Mouse (Mus musculus) heart, adult 10 weeks (tissue): ENCODE data around the gene Trpv6. TPM values are rescaled to one million over a fixed set of nuclear protein-coding genes. Genes with fewer than 3 reads are reported as not detected.

Experiments
- polyA plus RNA-seq: library from polyadenylated mRNA; stranded (reverse); fragments of 350-450 nt; fragmentation: Illumina TruSeq; extraction: RNeasy Lipid Tissue Mini Kit (QIAGEN cat#74804); gene quantifications from one replicate; pipeline ENCODE4 v1.2.3, GENCODE M21; 2014; ENCODE audit warnings: low read depth, low replicate concordance

Gene Trpv6
- polyA plus RNA-seq, result not detected

DNA sequence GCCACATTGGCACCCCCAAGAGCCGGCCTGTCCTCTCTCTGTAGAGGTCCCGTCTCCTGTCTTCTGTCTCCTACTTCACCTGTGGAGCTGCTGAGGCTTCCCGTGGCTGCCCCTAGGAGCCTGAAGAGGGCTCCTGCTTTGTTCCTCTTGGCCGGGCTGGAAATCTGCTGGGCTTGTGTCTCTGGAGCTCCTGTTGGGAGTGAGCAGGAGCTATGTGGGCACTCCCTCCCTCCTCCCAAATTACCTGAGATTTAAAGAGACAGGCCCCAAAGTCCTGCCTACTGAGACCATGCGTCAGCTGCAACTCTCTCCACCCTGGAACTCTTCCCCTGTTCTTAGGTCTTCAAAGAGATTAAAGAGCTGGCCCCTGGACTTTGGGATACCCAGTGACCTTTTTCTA lies at the start of gene Trpv6:
Trpv6 (minus strand) TSS at position 228 of the 400 bp plus-strand sequence.

DNA sequence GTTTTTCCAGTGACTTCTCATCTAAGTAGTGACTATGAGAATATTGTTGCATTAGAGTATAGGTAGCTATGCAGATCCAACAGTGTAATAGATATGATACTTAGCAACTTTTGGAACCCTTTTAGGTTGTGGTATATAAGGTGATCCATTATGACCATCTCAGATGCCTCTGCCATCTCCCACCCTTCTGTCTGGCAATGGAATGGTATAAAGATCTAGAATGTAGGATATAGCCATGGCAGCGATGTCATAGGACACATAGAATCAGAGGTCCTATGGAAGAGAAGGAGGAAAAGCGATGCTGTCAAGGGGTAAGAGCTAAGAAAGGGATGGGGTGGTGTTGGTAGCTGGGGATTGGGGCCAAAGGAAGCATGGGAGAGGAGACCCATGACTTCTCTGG lies 47.9 kb upstream of the Trpv6 start, which contains the start of gene Llcfc1:
Llcfc1 (plus strand) TSS at position 301 of the 400 bp plus-strand sequence.

DNA sequence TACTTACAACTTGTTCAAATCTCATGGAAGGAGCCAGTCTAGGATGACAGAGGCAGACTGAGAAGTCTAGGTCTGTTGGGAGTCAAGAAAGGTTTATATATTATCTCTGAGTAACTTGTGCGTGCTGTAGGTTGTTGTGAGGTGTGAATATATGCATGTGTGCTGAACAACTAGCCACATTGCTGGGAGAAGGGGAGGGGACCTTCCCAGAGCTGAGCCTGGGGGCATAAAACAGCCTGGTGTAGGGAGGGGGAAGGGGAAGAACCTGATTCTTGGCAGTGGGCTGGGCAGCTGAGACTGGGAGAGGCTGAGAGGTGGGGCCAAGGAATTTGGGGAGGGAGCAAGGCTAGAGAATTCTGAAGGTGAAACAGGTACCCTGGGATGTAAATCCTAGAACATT lies 44.5 kb upstream of the Trpv6 start, which contains the start of gene Trpv5:
Trpv5 (minus strand) TSS at position 101 of the 400 bp plus-strand sequence.

DNA sequence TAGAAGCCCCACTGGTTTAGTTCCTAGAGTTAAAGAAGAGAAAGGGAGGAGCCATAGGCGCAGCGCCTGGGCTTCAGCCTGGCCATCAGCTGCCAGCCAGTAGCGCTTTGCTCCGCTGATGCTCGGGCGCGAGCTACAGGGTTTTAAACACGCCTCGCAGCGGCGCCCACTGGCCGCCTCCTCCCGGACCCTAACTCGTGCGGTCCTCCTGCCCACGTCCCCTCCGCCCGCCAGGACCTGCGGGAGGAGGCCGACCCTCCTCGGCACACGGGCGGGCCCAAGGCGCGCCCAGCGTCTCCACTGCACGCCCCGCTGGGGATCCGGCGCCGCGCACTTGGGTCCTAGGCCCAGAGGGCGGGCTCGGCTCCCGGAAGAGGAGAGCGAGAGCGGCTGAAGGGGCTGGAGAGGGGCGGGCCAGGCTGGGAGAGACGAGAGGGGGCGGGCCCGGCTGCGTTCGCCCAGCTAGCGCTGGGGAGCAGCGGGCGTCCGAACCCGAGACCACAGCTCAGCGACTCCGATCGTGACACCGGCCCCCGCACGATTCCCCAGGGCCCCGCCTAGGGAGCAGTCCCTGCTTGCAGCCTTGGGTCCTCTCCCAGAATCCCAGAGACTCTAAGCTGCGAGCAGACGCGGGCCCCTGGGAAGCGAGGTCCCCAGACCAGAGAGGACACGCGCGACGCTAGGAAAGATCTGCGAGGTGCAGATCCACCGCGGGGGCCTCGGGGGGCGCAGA lies 31.0 kb downstream of the Trpv6 start, which contains the start of gene Ephb6:
Ephb6 (plus strand) TSS at position 422 of the 733 bp plus-strand sequence.

Other genes starting within 250 kb of the Trpv6 start
- not detected for gene Gm5771, start 244.0 kb downstream of the Trpv6 start, polyA plus RNA-seq
- not detected for gene Gm10334, start 190.3 kb downstream of the Trpv6 start, polyA plus RNA-seq
- gene Prss1, start 177.5 kb downstream of the Trpv6 start, polyA plus RNA-seq, result not detected
- not detected for gene Prss2, start 114.6 kb downstream of the Trpv6 start, polyA plus RNA-seq
- 1.6 TPM for gene Ephb6, start 30.9 kb downstream of the Trpv6 start, polyA plus RNA-seq
- gene Trpv5, start 44.4 kb upstream of the Trpv6 start, polyA plus RNA-seq, result not detected
- gene Llcfc1, start 48.0 kb upstream of the Trpv6 start, polyA plus RNA-seq, result not detected
- gene Kel, start 67.9 kb upstream of the Trpv6 start, polyA plus RNA-seq, result not detected
- not detected for gene Olfr459, start 138.8 kb upstream of the Trpv6 start, polyA plus RNA-seq
- not detected for gene Pip, start 211.1 kb upstream of the Trpv6 start, polyA plus RNA-seq
- gene Sval2, start 216.6 kb upstream of the Trpv6 start, polyA plus RNA-seq, result not detected